Mouse (Mus musculus) layer of hippocampus, adult 18-20 months (tissue): ENCODE measurements around the gene Cd99l2. TPM values are rescaled to one million over a fixed set of nuclear protein-coding genes. Genes with fewer than 3 reads are reported as not detected.

Experiments
- DNase-seq, 2 experiments: peaks; one replicate each; pipeline ENCODE4 v3.0.0; 2022; ENCODE audit warnings: low spot score in 2 of 2
- total RNA-seq, 2 experiments: library from RNA; stranded (reverse); gene quantifications; 2 replicates each; pipeline ENCODE4 v1.2.3; 2021

The Cd99l2 gene
- total RNA-seq, 2 experiments from 2014 or later, result 50.5 to 52.0 TPM

- no peak for DNase-seq
Measured at GRCm38 (mm10) chrX:71468639-71469295, 23.9 kb downstream of the Cd99l2 start.

GRCm38 (mm10) chrX:71467491-71467890 is 25.2 kb downstream of the Cd99l2 start:
- DNase-seq, result no peak

GRCm38 (mm10) chrX:71465417-71465816 is 27.2 kb downstream of the Cd99l2 start:
- no peak for DNase-seq

- DNase-seq, result peak; percentile 7 to 23
Measured at GRCm38 (mm10) chrX:71464138-71464826, 28.4 kb downstream of the Cd99l2 start.

- DNase-seq, result no peak
Measured at GRCm38 (mm10) chrX:71456078-71456737, 36.4 kb downstream of the Cd99l2 start.

GRCm38 (mm10) chrX:71442916-71443315 is 49.7 kb downstream of the Cd99l2 start:
- DNase-seq, result no peak

- no peak for DNase-seq
Measured at GRCm38 (mm10) chrX:71439473-71439872, 53.2 kb downstream of the Cd99l2 start.

GRCm38 (mm10) chrX:71435542-71435941 is 57.1 kb downstream of the Cd99l2 start:
- DNase-seq, result no peak

- DNase-seq, result no peak
Measured at GRCm38 (mm10) chrX:71434860-71435259, 57.8 kb downstream of the Cd99l2 start.

- DNase-seq, result no peak
Measured at GRCm38 (mm10) chrX:71434448-71434847, 58.2 kb downstream of the Cd99l2 start.

GRCm38 (mm10) chrX:71430900-71431299 is 61.7 kb downstream of the Cd99l2 start:
- DNase-seq, result no peak

- no peak for DNase-seq
Measured at GRCm38 (mm10) chrX:71427491-71427890, 65.2 kb downstream of the Cd99l2 start.

GRCm38 (mm10) chrX:71425746-71426519 is 66.7 kb downstream of the Cd99l2 start:
- DNase-seq, result peak; percentile 47 to 80

- DNase-seq, result no peak
Measured at GRCm38 (mm10) chrX:71424852-71425251, 67.8 kb downstream of the Cd99l2 start.

GRCm38 (mm10) chrX:71413616-71414015 is 79.0 kb downstream of the Cd99l2 start:
- no peak for DNase-seq

GRCm38 (mm10) chrX:71412776-71413175 is 79.9 kb downstream of the Cd99l2 start:
- DNase-seq, result no peak

GRCm38 (mm10) chrX:71408386-71408785 is 84.3 kb downstream of the Cd99l2 start:
- DNase-seq, result no peak

- no peak for DNase-seq
Measured at GRCm38 (mm10) chrX:71406290-71406689, 86.4 kb downstream of the Cd99l2 start.

- no peak for DNase-seq
Measured at GRCm38 (mm10) chrX:71396326-71396725, 96.3 kb downstream of the Cd99l2 start.

- DNase-seq, result peak in 1 of 2 experiments; percentile 39
Measured at GRCm38 (mm10) chrX:71381571-71381970, 111.1 kb downstream of the Cd99l2 start.

GRCm38 (mm10) chrX:71378435-71378834 is 114.2 kb downstream of the Cd99l2 start:
- no peak for DNase-seq
